In genomic region chr5:33994671-33995625, GRCm38 (mm10) we compare ENCODE assay signal across 8 mouse cellular contexts. TPM values are rescaled to one million over a fixed set of nuclear protein-coding genes. Genes with fewer than 3 reads are reported as not detected.
DNase-seq lines count a peak whose midpoint lies in the region; ATAC-seq and TF ChIP-seq lines count a peak whose summit lies in the region.

No protein-coding gene starts in this region.

- H3K27me3 ChIP-seq in ES-Bruce4 (ENCODE audit: control insufficient read depth, insufficient read depth, low read length, poor library complexity, severe bottlenecking) = peaks cover 11% of the 10 kb centered on the region; the same call in 1 of the 2 replicates
- peaks cover 61% of the 10 kb centered on the region for H3K27me3 ChIP-seq in embryonic facial prominence, embryonic 15.5 days
- H3K27me3 ChIP-seq in hindbrain, embryonic 12.5 days = peaks cover 23% of the 10 kb centered on the region
- peaks cover 56% of the 10 kb centered on the region for H3K27me3 ChIP-seq in lung, embryonic 16.5 days (ENCODE audit: control insufficient read depth, insufficient read depth, low read depth, low read length)

- no peak for TF ChIP-seq EP300 in ES-Bruce4 (IDR thresholded peaks at IDR 0.05; ENCODE audit: insufficient read depth, low read depth, low read length)

- no peak for ATAC-seq in embryonic facial prominence, embryonic 15.5 days (ENCODE audit: insufficient number of reproducible peaks, low FRiP score, low TSS enrichment, low read depth)
- ATAC-seq in hindbrain, embryonic 12.5 days (ENCODE audit: low FRiP score) = 0 out of 2 replicates have a peak, but pooled peaks have one; percentile 2
- ATAC-seq in lung, embryonic 16.5 days (ENCODE audit: low read depth) = no peak

- H3K9me3 ChIP-seq in ES-Bruce4 (replicated peaks; ENCODE audit: control insufficient read depth, insufficient read depth, low read length, poor library complexity, severe bottlenecking) = no peaks in the 10 kb centered on the region
- no peaks in the 10 kb centered on the region for H3K9me3 ChIP-seq in embryonic facial prominence, embryonic 15.5 days (replicated peaks)
- H3K9me3 ChIP-seq in hindbrain, embryonic 12.5 days (replicated peaks) = no peaks in the 10 kb centered on the region
- H3K9me3 ChIP-seq in lung, embryonic 16.5 days (ENCODE audit: control insufficient read depth, low read length) = no peaks in the 10 kb centered on the region

- peak; percentile 83 to 88 for DNase-seq in adrenal gland, postnatal 36 days
- peak; percentile 45 to 82 for DNase-seq in layer of hippocampus, postnatal 25 days (ENCODE audit: extremely low spot score in 1 of 2, low spot score in 1 of 2)
- peak; percentile 72 for DNase-seq in retina, postnatal 1 day
- DNase-seq in ovary, postnatal 10 days (ENCODE audit: low spot score) = no peak

- H3K4me3 ChIP-seq in ES-Bruce4 (ENCODE audit: low read depth, low read length) = peak overlapping the region; percentile 71
- H3K4me3 ChIP-seq in embryonic facial prominence, embryonic 15.5 days (replicated peaks) = peak overlapping the region; percentile 65
- H3K4me3 ChIP-seq in hindbrain, embryonic 12.5 days = peak overlapping the region; percentile 77
- peak overlapping the region; percentile 68; the same call in 1 of the 2 replicates for H3K4me3 ChIP-seq in lung, embryonic 16.5 days (ENCODE audit: low read length)

- H3K27ac ChIP-seq in ES-Bruce4 (ENCODE audit: insufficient read depth, low read length) = no peak overlapping the region
- no peak overlapping the region for H3K27ac ChIP-seq in embryonic facial prominence, embryonic 15.5 days (replicated peaks)
- H3K27ac ChIP-seq in hindbrain, embryonic 12.5 days = peak overlapping the region; percentile 98
- no peak overlapping the region for H3K27ac ChIP-seq in lung, embryonic 16.5 days (ENCODE audit: low read length)

- WGBS in embryonic facial prominence, embryonic 15.5 days = 31% methylated on average over 28 of the region's 28 CpGs
- WGBS in hindbrain, embryonic 12.5 days = 29% methylated on average over 28 of the region's 28 CpGs
- WGBS in lung, embryonic 16.5 days = 34% methylated on average over 28 of the region's 28 CpGs

- H3K9ac ChIP-seq in ES-Bruce4 (ENCODE audit: low read depth, poor library complexity, severe bottlenecking) = no peak overlapping the region
- H3K9ac ChIP-seq in embryonic facial prominence, embryonic 15.5 days = no peak overlapping the region
- H3K9ac ChIP-seq in hindbrain, embryonic 12.5 days = peak overlapping the region; percentile 83
- no peak overlapping the region for H3K9ac ChIP-seq in lung, embryonic 16.5 days (ENCODE audit: low read length)

- TF ChIP-seq CTCF in ES-Bruce4 (IDR thresholded peaks at IDR 0.05; ENCODE audit: low read depth, low read length) = peak; percentile 71

- no peak for TF ChIP-seq POLR2A in ES-Bruce4 (IDR thresholded peaks at IDR 0.05; ENCODE audit: insufficient read depth, low read length)

- peaks cover 2% of the 10 kb centered on the region for H3K4me1 ChIP-seq in ES-Bruce4 (ENCODE audit: control insufficient read depth, insufficient read depth, low read length)
- H3K4me1 ChIP-seq in embryonic facial prominence, embryonic 15.5 days = peaks cover 29% of the 10 kb centered on the region
- H3K4me1 ChIP-seq in hindbrain, embryonic 12.5 days = peaks cover 31% of the 10 kb centered on the region
- peaks cover 15% of the 10 kb centered on the region for H3K4me1 ChIP-seq in lung, embryonic 16.5 days (replicated peaks; ENCODE audit: control insufficient read depth, insufficient read depth, low read length)

- peak overlapping the region; percentile 98; the same call in 1 of the 2 replicates for H3K4me2 ChIP-seq in embryonic facial prominence, embryonic 15.5 days (replicated peaks)
- H3K4me2 ChIP-seq in hindbrain, embryonic 12.5 days (replicated peaks) = peak overlapping the region; percentile 78
- peak overlapping the region; percentile 99 for H3K4me2 ChIP-seq in lung, embryonic 16.5 days (ENCODE audit: low read depth, low read length)

- H3K36me3 ChIP-seq in ES-Bruce4 (ENCODE audit: control insufficient read depth, insufficient read depth, low read length, poor library complexity, severe bottlenecking) = no peaks in the 10 kb centered on the region
- H3K36me3 ChIP-seq in embryonic facial prominence, embryonic 15.5 days = no peaks in the 10 kb centered on the region
- H3K36me3 ChIP-seq in hindbrain, embryonic 12.5 days = no peaks in the 10 kb centered on the region
- no peaks in the 10 kb centered on the region for H3K36me3 ChIP-seq in lung, embryonic 16.5 days (ENCODE audit: control insufficient read depth, insufficient read depth, low read length)

RNA-seq across cellular contexts. Expression of gene Nat8l, which starts 0.8 kb away (rescaled TPM):
- 0.63 and 0.84 TPM in 2 replicates for polyA plus RNA-seq in ES-Bruce4 (2011; ENCODE audit: insufficient read depth, insufficient read length, low read depth, missing spikeins)
- 10 to 100 TPM; 18.3 to 18.8 TPM for total RNA-seq in adrenal gland, postnatal 36 days (2021)
- 0.39 and 0.74 TPM in 2 replicates for polyA plus RNA-seq in embryonic facial prominence, embryonic 15.5 days (2015; fragmentation: Nextera tagmentation; extraction: Ambion mirVana)
- polyA plus RNA-seq in hindbrain, embryonic 12.5 days (2016; fragmentation: Nextera tagmentation; extraction: Ambion mirVana) = 2.8 and 3.1 TPM in 2 replicates
- 100 to 1,000 TPM; 131 to 133 TPM for total RNA-seq in layer of hippocampus, postnatal 25 days (2021)
- polyA plus RNA-seq in lung, embryonic 16.5 days (2015; fragmentation: Nextera tagmentation; extraction: Ambion mirVana) = 0.08 and 0.14 TPM in 2 replicates

RNA-seq across cellular contexts. Expression of gene Gm1673, which starts 11.7 kb away (rescaled TPM):
- 1.9 and 3.1 TPM in 2 replicates for polyA plus RNA-seq in ES-Bruce4 (2011; ENCODE audit: insufficient read depth, insufficient read length, low read depth, missing spikeins)
- total RNA-seq in adrenal gland, postnatal 36 days (2021) = 10 to 100 TPM; 15.3 to 33.8 TPM
- 99.9 and 103 TPM in 2 replicates for polyA plus RNA-seq in embryonic facial prominence, embryonic 15.5 days (2015; fragmentation: Nextera tagmentation; extraction: Ambion mirVana)
- polyA plus RNA-seq in hindbrain, embryonic 12.5 days (2016; fragmentation: Nextera tagmentation; extraction: Ambion mirVana) = 377 and 404 TPM in 2 replicates
- total RNA-seq in layer of hippocampus, postnatal 25 days (2021) = 10 to 100 TPM; 62.5 to 74.8 TPM
- polyA plus RNA-seq in lung, embryonic 16.5 days (2015; fragmentation: Nextera tagmentation; extraction: Ambion mirVana) = 47.1 and 62.2 TPM in 2 replicates

RNA-seq across cellular contexts. Expression of gene Nelfa, which starts 58.7 kb away (rescaled TPM):
- 51.2 and 56.1 TPM in 2 replicates for polyA plus RNA-seq in ES-Bruce4 (2011; ENCODE audit: insufficient read depth, insufficient read length, low read depth, missing spikeins)
- 10 to 100 TPM; 18.3 to 21.5 TPM for total RNA-seq in adrenal gland, postnatal 36 days (2021)
- polyA plus RNA-seq in embryonic facial prominence, embryonic 15.5 days (2015; fragmentation: Nextera tagmentation; extraction: Ambion mirVana) = 49.5 and 54.9 TPM in 2 replicates
- polyA plus RNA-seq in hindbrain, embryonic 12.5 days (2016; fragmentation: Nextera tagmentation; extraction: Ambion mirVana) = 56.5 and 58.8 TPM in 2 replicates
- 10 to 100 TPM; 19.7 to 20.1 TPM for total RNA-seq in layer of hippocampus, postnatal 25 days (2021)
- 51.5 and 53.3 TPM in 2 replicates for polyA plus RNA-seq in lung, embryonic 16.5 days (2015; fragmentation: Nextera tagmentation; extraction: Ambion mirVana)

Comparison
In these comparisons a context has a peak if more than half of its experiments do, and no peak if none do; other contexts are left out.
1. RNA of gene Gm1673, which starts 11.7 kb away (polyA plus RNA-seq): 377 to 404 TPM in hindbrain, embryonic 12.5 days, 99.9 to 103 TPM in embryonic facial prominence, embryonic 15.5 days and 47.1 to 62.2 TPM in lung, embryonic 16.5 days; 1.9 to 3.1 TPM in ES-Bruce4; every median in the first group is over 10 times any median in the second.
2. Peak in every context shown above with its lines, with median percentiles within 50 percentile points of each other: H3K4me3 ChIP-seq and H3K4me2 ChIP-seq.